Mouse (Mus musculus): ENCODE data around the gene Birc3. TPM values are rescaled to one million over a fixed set of nuclear protein-coding genes. Genes with fewer than 3 reads are reported as not detected.
"Not testable (repeated sequence)": the region's sequence is repeated elsewhere in the genome, so short reads cannot be mapped to it uniquely, and the experiment has no call there.

The Birc3 gene
- total RNA-seq (2018; cell fraction: chromatin; rRNA removed) = 1,000 to 10,000 TPM in 5 of 26 experiments, 100 to 1,000 TPM in 21; 167 to 1,519 (median 675) TPM
- 100 to 1,000 TPM in 17 of 26 experiments, 10 to 100 TPM in 9; 42.2 to 232 (median 128) TPM for total RNA-seq (2018; cell fraction: cytosol; rRNA removed)
- total RNA-seq (2018; cell fraction: nucleus; rRNA removed) = 100 to 1,000 TPM; 109 to 776 (median 538) TPM
- 21.4 to 66.0 TPM (median 37.6 TPM) in 3 replicates for polyA plus RNA-seq (2018)

DNA sequence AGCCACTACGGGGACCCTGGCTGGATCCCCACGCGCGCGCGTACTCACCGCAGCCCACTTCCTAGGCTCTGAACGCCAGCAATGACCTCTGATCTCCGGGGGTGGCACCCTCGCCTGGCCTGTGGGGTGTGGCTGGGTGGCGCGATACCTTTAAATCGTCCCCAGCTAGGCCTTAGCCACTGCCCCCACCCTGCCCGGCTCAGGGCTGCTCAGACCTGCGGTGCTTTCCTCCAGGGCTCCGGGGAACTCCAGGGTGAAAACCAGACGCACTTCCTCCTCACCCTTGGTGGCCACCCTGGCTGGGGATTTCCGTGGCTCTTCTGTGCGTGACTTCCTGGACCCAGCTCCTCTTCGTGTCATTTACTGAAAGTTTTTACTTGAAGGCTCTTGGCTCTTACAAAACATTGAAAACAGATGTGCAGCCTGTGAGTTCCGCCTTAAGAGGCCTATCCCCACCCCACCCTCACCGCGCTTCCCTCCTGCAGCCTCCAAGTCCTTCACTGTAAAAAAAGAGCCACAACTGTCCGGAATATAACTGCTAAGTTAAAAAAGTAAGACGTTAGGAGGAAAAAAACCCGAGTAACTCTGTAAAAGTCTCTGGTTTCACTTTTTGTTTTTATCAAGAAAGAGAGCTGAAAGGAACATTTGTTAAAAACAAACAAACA, at the start of gene Birc3:
Gene Birc3 (minus strand): TSS at position 412 of the 665 bp plus-strand sequence.
- Histone ChIP-seq H3K27ac (peak within 1 kb of the TSS; percentile 74), H3K79me2 (ENCODE audit: inconsistent target) (peaks cover 44% of the 10 kb centered on the region), H3K4me3 (ENCODE audit: inconsistent target) (peak within 1 kb of the TSS; percentile 44), H3K36me3 (ENCODE audit: inconsistent target) (no peaks in the 10 kb centered on the region)
- WGBS (ENCODE audit: missing documents) = 0% methylated on average over 26 of the region's 26 CpGs

DNA sequence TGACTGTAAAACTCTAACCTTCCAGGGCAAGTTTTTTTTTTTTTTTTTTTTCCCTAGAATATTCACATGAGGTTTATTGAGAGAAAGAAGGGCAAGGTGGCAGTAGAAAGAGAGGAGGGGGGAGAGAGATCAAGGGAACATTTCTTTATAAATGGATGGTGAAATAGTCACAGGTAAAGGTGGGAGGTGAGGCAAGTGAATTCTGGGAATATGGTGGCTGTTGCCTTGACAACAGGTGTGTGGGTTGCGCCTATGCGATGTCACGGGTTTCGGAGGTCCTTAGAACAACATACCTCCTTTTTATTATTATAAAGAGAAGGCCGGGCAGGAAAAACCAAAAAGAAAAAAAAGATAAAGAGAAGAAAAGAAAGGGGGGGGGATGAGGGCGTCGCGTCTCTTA, 41.9 kb upstream of the Birc3 start:
- 88% methylated on average over 8 of the region's 8 CpGs for WGBS (ENCODE audit: missing documents)
- Histone ChIP-seq H3K4me3 (ENCODE audit: inconsistent target) (no peak overlapping the region), H3K79me2 (ENCODE audit: inconsistent target) (no peaks in the 10 kb centered on the region), H3K27ac (no peak overlapping the region), H3K36me3 (ENCODE audit: inconsistent target) (no peaks in the 10 kb centered on the region)

DNA sequence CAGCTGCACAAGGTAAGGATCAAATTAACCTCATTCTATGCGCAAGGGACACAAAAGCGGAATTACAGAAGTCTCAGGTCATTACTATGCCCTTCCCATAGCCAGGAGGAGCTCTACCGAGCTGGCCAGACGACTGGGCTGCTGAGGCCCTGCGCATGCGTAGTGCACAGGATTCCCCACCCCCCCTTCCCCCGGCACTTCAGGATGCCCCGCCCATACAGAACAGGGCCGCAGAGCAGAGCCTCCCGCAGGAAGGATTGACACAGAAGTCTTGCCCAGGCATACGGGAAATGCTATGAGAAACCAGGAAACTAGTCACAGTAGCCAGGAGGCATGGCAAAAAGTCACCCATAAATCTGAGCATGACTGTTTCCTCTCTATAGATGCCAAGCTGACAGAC, 41.5 kb upstream of the Birc3 start:
- Histone ChIP-seq H3K27ac (no peak overlapping the region), H3K36me3 (ENCODE audit: inconsistent target) (no peaks in the 10 kb centered on the region), H3K79me2 (ENCODE audit: inconsistent target) (no peaks in the 10 kb centered on the region), H3K4me3 (ENCODE audit: inconsistent target) (no peak overlapping the region)
- WGBS (ENCODE audit: missing documents) = 7% methylated on average over 11 of the region's 11 CpGs

DNA sequence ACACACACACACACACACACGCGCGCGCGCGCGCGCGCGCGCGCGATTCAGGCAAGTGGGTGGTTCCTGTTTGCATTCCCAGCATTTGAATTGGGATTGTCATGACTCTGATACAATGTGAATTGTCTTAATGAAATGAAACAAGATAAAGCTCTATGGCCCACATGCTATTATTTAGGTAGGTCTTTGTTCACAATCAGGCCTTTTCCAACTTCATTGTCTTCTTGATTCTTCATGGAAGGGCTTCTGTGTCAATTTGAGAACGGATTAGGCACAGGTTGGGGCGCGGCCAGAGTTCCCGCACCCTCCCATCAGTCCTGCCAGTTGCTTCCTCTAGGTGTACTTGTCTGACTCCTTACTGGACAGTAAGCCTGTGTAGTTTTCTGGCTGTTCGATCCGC, 41.0 kb upstream of the Birc3 start:
- Histone ChIP-seq H3K4me3 (ENCODE audit: inconsistent target) (no peak overlapping the region), H3K36me3 (ENCODE audit: inconsistent target) (no peaks in the 10 kb centered on the region), H3K79me2 (ENCODE audit: inconsistent target) (no peaks in the 10 kb centered on the region), H3K27ac (no peak overlapping the region)
- WGBS (ENCODE audit: missing documents) = 68% methylated on average over 6 of the region's 19 CpGs

DNA sequence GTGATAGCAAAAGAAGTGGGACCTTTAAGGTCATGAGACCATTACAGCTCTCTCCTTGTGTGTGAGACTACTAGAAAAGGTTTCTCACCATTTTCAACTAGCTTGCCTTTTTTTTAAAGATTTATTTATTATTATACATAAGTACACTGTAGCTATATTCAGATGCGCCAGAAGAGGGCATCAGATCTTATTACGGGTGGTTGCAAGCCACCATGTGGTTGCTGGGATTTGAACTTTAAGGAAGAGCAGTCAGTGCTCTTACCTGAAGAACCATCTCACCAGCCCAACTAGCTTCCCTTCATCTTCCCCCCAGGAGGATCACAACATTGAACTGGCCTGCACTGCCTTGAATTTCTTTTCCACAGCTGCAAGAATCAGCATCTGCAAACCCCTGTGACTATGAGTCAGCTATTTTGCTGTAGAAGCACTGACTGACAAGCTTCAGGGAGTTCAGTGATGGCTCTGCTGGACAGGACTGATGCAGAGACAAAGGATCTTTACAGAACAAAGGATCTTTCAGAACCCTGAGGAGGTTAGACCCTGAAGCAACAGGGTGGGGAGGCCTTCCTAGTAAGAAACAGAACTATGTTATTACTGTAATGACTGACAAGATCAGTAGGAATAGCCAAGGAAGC, 34.5 kb upstream of the Birc3 start:
- no peaks in the 10 kb centered on the region for H3K79me2 ChIP-seq (ENCODE audit: inconsistent target)
- no peak overlapping the region for H3K27ac ChIP-seq
- H3K36me3 ChIP-seq (ENCODE audit: inconsistent target) = no peaks in the 10 kb centered on the region
- no peak overlapping the region for H3K4me3 ChIP-seq (ENCODE audit: inconsistent target)
- 84% methylated on average over 2 of the region's 2 CpGs for WGBS (ENCODE audit: missing documents)

DNA sequence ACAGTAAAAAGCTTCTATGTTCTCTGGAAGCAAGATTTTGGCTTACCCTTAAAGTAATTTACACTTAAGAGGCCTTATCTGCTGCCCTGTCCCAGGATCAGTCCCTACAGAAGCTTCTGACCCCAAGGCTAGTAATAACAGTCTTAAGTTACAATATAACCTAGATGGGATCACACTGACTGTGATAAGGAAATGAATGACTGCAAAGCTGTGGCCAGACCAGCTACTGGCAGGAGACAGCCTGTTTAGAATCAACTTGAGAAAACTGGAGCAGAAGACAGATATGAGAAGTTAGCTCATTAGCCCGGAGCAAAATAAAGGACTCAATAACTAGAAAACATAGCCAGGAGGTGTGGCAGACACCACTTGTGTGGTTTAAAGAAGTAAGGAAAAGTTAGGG, 33.6 kb upstream of the Birc3 start:
- no peak overlapping the region for H3K27ac ChIP-seq
- no peaks in the 10 kb centered on the region for H3K36me3 ChIP-seq (ENCODE audit: inconsistent target)
- H3K4me3 ChIP-seq (ENCODE audit: inconsistent target) = no peak overlapping the region
- 100% methylated on average over 1 of the region's 1 CpGs for WGBS (ENCODE audit: missing documents)
- no peaks in the 10 kb centered on the region for H3K79me2 ChIP-seq (ENCODE audit: inconsistent target)

DNA sequence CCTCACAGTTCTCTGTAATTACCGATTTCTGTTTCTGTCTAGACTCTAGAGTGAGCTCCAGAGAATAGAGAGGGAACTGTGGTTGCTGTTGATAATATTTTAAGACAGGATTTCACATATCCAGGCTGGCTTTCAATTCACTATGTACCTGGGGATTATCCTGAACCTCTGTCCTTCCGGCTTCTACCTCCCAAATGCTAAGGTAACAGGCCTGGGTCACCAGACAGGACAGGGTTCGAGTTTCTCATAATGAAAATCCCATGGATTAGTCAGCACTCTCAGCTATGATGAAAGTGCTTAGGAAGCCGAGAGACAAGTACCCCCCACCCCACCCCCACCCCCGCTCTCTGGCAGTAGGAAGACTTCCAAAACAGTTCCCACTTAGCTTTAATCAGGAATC, 30.8 kb upstream of the Birc3 start:
- 90% methylated on average over 5 of the region's 5 CpGs for WGBS (ENCODE audit: missing documents)
- Histone ChIP-seq H3K4me3 (ENCODE audit: inconsistent target) (no peak overlapping the region), H3K27ac (no peak overlapping the region), H3K36me3 (ENCODE audit: inconsistent target) (no peaks in the 10 kb centered on the region), H3K79me2 (ENCODE audit: inconsistent target) (no peaks in the 10 kb centered on the region)

DNA sequence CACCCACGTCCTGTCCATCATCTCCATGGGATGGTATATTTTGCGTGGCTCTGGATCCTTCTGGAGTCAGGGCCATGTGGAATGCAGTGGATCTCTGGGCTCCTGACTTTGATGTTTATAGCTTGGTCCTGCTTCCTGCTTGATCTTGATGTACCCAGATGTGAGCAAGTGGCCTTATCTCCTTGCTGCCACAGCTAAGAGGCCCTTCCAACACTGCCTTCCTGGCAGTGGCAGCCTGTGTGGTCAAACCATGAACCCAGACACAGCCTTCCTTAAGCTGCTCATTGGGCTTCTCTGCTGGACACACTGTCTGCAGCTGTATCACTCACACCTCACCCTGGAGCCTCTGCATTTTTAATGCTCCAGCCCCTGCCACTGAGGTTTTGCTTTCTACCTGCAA, 30.3 kb upstream of the Birc3 start:
- Histone ChIP-seq H3K4me3 (ENCODE audit: inconsistent target) (no peak overlapping the region), H3K27ac (no peak overlapping the region), H3K79me2 (ENCODE audit: inconsistent target) (no peaks in the 10 kb centered on the region), H3K36me3 (ENCODE audit: inconsistent target) (no peaks in the 10 kb centered on the region)
- WGBS (ENCODE audit: missing documents) = 85% methylated on average over 2 of the region's 2 CpGs

DNA sequence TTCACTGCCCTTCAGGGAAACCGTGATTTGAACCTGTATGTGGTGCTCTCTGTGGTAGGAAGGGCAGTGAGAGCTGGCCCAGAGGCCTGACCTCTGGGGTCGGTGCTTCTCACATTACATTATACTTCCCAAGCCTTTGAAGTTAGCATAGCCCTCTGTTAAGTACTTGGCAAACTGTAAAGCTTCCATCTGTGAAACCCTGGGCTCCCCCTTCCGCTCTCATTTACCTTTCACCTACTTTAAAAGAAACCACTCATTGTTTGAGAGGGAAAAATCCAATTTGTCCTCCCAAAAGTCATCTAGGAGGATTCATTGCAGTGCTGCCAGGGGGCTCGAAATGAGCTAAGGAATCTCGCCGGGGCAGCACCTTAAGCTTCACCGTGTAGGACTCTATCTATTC, 29.3 kb upstream of the Birc3 start:
- H3K4me3 ChIP-seq (ENCODE audit: inconsistent target) = no peak overlapping the region
- no peaks in the 10 kb centered on the region for H3K79me2 ChIP-seq (ENCODE audit: inconsistent target)
- WGBS (ENCODE audit: missing documents) = 92% methylated on average over 7 of the region's 7 CpGs
- no peaks in the 10 kb centered on the region for H3K36me3 ChIP-seq (ENCODE audit: inconsistent target)
- H3K27ac ChIP-seq = no peak overlapping the region

DNA sequence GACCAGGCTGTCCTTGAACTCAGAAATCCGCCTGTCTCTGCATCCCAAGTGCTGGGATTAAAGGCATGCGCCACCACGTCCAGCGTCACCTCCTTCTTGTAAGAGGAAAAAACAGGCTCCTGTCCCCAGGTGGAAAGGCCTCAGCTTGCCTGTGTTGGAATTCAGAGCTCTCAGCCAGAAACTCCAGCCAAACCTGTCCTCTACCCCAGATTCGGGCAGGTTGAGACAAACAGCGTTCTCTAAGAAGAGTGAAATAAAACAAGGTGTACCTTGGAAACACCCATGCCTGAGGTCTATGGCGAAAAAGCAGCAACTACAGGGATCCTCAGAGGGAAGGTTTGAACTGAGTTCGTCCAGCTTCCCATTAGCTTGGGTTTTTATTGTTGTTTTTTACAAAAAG, 28.0 kb upstream of the Birc3 start:
- Histone ChIP-seq H3K27ac (no peak overlapping the region), H3K4me3 (ENCODE audit: inconsistent target) (no peak overlapping the region), H3K79me2 (ENCODE audit: inconsistent target) (no peaks in the 10 kb centered on the region), H3K36me3 (ENCODE audit: inconsistent target) (no peaks in the 10 kb centered on the region)
- 94% methylated on average over 8 of the region's 8 CpGs for WGBS (ENCODE audit: missing documents)

DNA sequence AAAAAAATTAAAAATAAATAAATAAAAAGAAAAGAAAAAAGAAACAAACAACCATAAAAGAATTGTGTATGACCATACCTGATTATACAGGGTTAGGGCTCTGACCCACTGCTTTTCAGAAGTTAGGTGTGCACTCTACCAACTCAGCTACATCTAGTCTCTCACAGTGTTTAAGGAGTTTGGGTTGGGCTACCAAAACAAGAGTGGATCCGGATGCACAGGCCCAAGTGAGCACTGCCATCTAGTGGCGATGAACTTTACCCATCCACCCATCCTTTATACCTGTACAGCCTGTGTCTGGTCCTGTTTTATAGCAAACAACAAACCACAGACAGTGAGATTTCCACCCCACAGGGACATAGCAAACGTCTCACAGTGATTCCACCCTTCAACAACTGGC, 24.5 kb upstream of the Birc3 start:
- 3% methylated on average over 3 of the region's 3 CpGs for WGBS (ENCODE audit: missing documents)
- Histone ChIP-seq H3K4me3 (ENCODE audit: inconsistent target) (no peak overlapping the region), H3K36me3 (ENCODE audit: inconsistent target) (no peaks in the 10 kb centered on the region), H3K27ac (no peak overlapping the region), H3K79me2 (ENCODE audit: inconsistent target) (no peaks in the 10 kb centered on the region)

DNA sequence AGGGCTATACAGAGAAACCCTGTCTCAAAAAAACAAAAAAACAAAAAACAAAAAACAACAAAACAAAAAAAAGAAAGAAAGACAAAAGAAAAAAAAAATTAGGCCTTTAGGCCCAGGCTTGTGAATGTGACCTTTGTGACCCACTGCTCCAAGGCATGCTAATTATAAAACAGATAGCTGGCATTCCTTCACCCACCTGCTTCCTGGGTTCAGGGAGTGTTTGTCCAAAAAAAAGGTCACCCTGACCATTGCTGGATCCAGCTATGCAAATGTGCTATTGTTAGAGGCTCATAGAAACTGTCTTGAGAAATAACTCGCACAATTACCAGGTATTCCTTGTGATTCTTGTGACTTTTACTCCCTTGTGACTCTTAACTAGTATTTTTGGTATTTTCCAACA, 18.8 kb upstream of the Birc3 start:
- 100% methylated on average over 1 of the region's 1 CpGs for WGBS (ENCODE audit: missing documents)
- H3K4me3 ChIP-seq (ENCODE audit: inconsistent target); H3K36me3 ChIP-seq (ENCODE audit: inconsistent target); H3K27ac ChIP-seq; H3K79me2 ChIP-seq (ENCODE audit: inconsistent target): not testable (repeated sequence)

DNA sequence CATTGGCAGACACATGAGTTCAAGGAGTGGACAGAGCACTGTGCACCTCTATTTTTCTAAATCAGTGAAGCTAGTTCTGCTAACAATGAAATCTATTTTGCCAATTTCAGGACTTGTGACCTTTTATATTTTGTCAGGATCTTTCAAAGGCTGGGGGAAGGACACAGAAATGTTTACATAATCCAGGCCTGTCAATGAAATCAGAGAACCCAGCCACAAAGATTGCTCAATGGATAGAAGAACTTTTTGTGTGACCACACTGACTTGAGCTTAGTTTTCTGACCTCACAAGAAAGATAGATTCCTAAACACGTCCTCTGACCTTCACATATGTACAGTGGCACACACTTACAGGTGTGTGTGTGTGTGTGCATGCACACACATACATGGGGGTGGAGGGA, 18.2 kb upstream of the Birc3 start:
- 43% methylated on average over 1 of the region's 1 CpGs for WGBS (ENCODE audit: missing documents)
- no peak overlapping the region for H3K4me3 ChIP-seq (ENCODE audit: inconsistent target)
- H3K27ac ChIP-seq = no peak overlapping the region
- H3K79me2 ChIP-seq (ENCODE audit: inconsistent target) = no peaks in the 10 kb centered on the region
- no peaks in the 10 kb centered on the region for H3K36me3 ChIP-seq (ENCODE audit: inconsistent target)

DNA sequence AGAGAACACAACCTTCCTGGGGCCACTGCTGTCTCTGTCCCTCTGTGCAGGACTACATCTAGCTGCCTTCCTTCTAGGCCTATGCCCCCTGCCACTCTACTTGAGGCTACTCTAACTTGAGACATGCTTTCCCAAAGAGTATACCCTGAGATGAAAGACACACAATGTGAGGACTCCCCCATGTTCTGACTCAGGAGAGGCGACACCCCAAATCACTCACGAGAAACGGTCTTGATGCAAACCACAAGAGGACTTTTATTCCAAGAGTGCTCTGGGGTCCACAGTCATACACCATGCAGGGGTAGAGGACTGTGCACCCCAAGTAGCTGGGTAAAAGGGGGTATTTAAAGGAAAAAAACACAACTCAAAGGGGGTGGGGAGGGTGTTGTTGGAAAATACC, 11.4 kb upstream of the Birc3 start:
- no peaks in the 10 kb centered on the region for H3K79me2 ChIP-seq (ENCODE audit: inconsistent target)
- no peak overlapping the region for H3K4me3 ChIP-seq (ENCODE audit: inconsistent target)
- H3K27ac ChIP-seq = no peak overlapping the region
- no peaks in the 10 kb centered on the region for H3K36me3 ChIP-seq (ENCODE audit: inconsistent target)
- 97% methylated on average over 3 of the region's 3 CpGs for WGBS (ENCODE audit: missing documents)

DNA sequence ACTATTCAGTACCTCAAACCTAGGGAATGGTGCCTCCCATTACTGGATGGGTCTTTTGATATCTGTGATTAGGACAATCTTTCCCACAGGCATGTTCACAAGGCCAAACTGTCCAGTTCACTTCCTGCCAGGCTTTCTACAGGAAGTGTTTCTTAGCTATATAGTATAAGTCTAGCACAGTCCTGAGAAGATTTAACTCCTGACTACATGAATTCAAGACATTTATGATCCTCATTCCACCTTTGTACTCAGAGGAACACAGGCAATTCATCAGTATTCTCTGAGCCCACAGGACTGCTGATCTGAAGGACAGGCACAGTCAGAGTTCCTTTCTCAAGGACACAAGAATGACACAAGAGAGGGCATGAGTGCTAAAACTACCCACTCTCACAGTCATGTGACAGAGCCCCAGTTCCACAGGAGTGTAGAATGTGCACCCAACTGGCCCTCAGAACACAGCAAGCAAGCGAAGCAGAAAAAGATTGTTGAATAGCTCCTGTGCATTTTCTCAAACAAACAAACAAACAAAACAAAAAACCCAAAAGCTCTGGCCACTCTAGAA, 9.4 kb upstream of the Birc3 start:
- 100% methylated on average over 1 of the region's 1 CpGs for WGBS (ENCODE audit: missing documents)
- H3K4me3 ChIP-seq (ENCODE audit: inconsistent target) = no peak overlapping the region
- no peaks in the 10 kb centered on the region for H3K36me3 ChIP-seq (ENCODE audit: inconsistent target)
- H3K79me2 ChIP-seq (ENCODE audit: inconsistent target) = no peaks in the 10 kb centered on the region
- H3K27ac ChIP-seq = no peak overlapping the region
